Mouse (Mus musculus) intestine, embryonic 16.5 days (tissue): Measurements from ENCODE around the gene Lipi. TPM values are rescaled to one million over a fixed set of nuclear protein-coding genes. Genes with fewer than 3 reads are reported as not detected.

Source experiments
- ATAC-seq: fragments of 200-750 bp; cut with Nextera tagmentation; 2 replicates; pipeline ENCODE4 v1.8.0; 2017; ENCODE audit warnings: moderate TSS enrichment, moderate library complexity
- H3K27ac ChIP-seq: fragments of 300-500 bp; sonication (generic); 2 replicates; pipeline ENCODE4 v1.5.1; 2014; ENCODE audit warnings: mild to moderate bottlenecking, low read length
- H3K27me3 ChIP-seq: fragments of 300-500 bp; sonication (generic); replicated peaks from 2 replicates; pipeline ENCODE4 v1.6.1; 2014; ENCODE audit warnings: low read length, control low read depth, mixed read lengths; ENCODE audit not compliant: control insufficient read depth, insufficient read depth
- H3K36me3 ChIP-seq: fragments of 300-500 bp; sonication (generic); 2 replicates; pipeline ENCODE4 v1.6.1; 2014; ENCODE audit warnings: low read length, control low read depth; ENCODE audit not compliant: control insufficient read depth, insufficient read depth
- H3K4me1 ChIP-seq: fragments of 300-500 bp; sonication (generic); 2 replicates; pipeline ENCODE4 v1.6.1; 2014; ENCODE audit warnings: low read length, control low read depth, mixed read lengths; ENCODE audit not compliant: control insufficient read depth, insufficient read depth
- H3K4me2 ChIP-seq: fragments of 300-500 bp; sonication (generic); 2 replicates; pipeline ENCODE4 v1.6.1; 2014; ENCODE audit warnings: low read depth, low read length, control low read depth
- H3K4me3 ChIP-seq: fragments of 300-500 bp; sonication (generic); 2 replicates; pipeline ENCODE4 v1.5.1; 2014; ENCODE audit warnings: mild to moderate bottlenecking, low read length
- H3K9ac ChIP-seq: fragments of 300-500 bp; sonication (generic); 2 replicates; pipeline ENCODE4 v1.6.1; 2014; ENCODE audit warnings: low read depth, low read length
- H3K9me3 ChIP-seq: fragments of 300-500 bp; sonication (generic); 2 replicates; pipeline ENCODE4 v1.6.1; 2016; ENCODE audit warnings: low read length, control low read depth; ENCODE audit not compliant: control insufficient read depth
- WGBS: fragments of 180-500 bp; shearing (Covaris S2); extraction: QIAGEN DNeasy Blood & Tissue Kit; methylation state at CpG from one replicate; pipeline ENCODE4 v1.1.7; 2014; 5-methylcytosine and 5-hydroxymethylcytosine counted together
- polyA plus RNA-seq: library from polyadenylated mRNA; unstranded; fragments of >200 nt; fragmentation: Nextera tagmentation; extraction: Ambion mirVana; gene quantifications from 2 replicates; pipeline ENCODE4 v1.2.1, GENCODE M21; 2015

Lipi gene
- polyA plus RNA-seq, 1 experiment from 2014 or later: not detected

- Histone ChIP-seq H3K27me3 (no peaks in the 10 kb centered on the region), H3K36me3 (no peaks in the 10 kb centered on the region), H3K27ac (no peak overlapping the region), H3K9me3 (no peaks in the 10 kb centered on the region), H3K4me1 (no peaks in the 10 kb centered on the region), H3K4me2 (no peak overlapping the region), H3K4me3 (no peak overlapping the region), H3K9ac (no peak overlapping the region)
- WGBS: 93% methylated on average over 2 of the region's 2 CpGs
- ATAC-seq: no peak
Measured at GRCm38 (mm10) chr16:75562910-75563309, 23.0 kb downstream of the Lipi start.

DNA sequence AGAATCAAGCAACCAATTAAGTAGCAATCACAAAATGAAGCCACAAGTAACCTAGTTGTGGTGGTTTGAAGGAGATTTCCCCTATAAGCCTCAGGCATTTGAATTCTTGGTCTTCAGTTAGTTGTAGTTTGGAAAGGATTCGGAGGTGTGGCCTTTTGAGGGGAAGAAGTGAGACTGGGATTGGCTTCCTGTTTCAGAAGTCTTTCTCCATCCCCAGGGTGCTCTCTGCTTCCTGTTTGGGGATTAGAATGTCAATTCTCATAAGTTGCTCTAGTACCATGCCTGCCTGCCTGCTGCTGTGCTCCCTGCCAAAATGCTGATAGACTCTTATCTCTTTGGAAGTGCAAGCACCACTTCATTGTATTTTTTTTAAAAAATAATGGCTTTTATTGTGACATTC is 40.6 kb downstream of the Lipi start:
- no peak for ATAC-seq
- H3K9ac ChIP-seq: no peak overlapping the region
- H3K4me3 ChIP-seq: no peak overlapping the region
- H3K27me3 ChIP-seq: no peaks in the 10 kb centered on the region
- H3K9me3 ChIP-seq: no peaks in the 10 kb centered on the region
- H3K4me2 ChIP-seq: no peak overlapping the region
- 87% methylated on average over 1 of the region's 1 CpGs for WGBS
- no peaks in the 10 kb centered on the region for H3K36me3 ChIP-seq
- H3K27ac ChIP-seq: no peak overlapping the region
- no peaks in the 10 kb centered on the region for H3K4me1 ChIP-seq

- Histone ChIP-seq H3K27me3 (no peaks in the 10 kb centered on the region), H3K9ac (no peak overlapping the region), H3K4me3 (no peak overlapping the region), H3K4me2 (no peak overlapping the region), H3K4me1 (no peaks in the 10 kb centered on the region), H3K27ac (no peak overlapping the region), H3K9me3 (no peaks in the 10 kb centered on the region), H3K36me3 (no peaks in the 10 kb centered on the region)
- 76% methylated on average over 7 of the region's 7 CpGs for WGBS
- no peak for ATAC-seq
Measured at GRCm38 (mm10) chr16:75537784-75538565, 47.9 kb downstream of the Lipi start.

GRCm38 (mm10) chr16:75531705-75532104 is 54.2 kb downstream of the Lipi start:
- Histone ChIP-seq H3K4me2 (no peak overlapping the region), H3K27me3 (no peaks in the 10 kb centered on the region), H3K36me3 (no peaks in the 10 kb centered on the region), H3K9ac (no peak overlapping the region), H3K4me3 (no peak overlapping the region), H3K9me3 (no peaks in the 10 kb centered on the region), H3K27ac (no peak overlapping the region), H3K4me1 (no peaks in the 10 kb centered on the region)
- ATAC-seq: no peak
- 8% methylated on average over 1 of the region's 1 CpGs for WGBS

- Histone ChIP-seq H3K9me3 (no peaks in the 10 kb centered on the region), H3K27me3 (no peaks in the 10 kb centered on the region), H3K4me3 (no peak overlapping the region), H3K4me1 (no peaks in the 10 kb centered on the region), H3K9ac (no peak overlapping the region), H3K4me2 (no peak overlapping the region), H3K27ac (no peak overlapping the region), H3K36me3 (no peaks in the 10 kb centered on the region)
- 95% methylated on average over 4 of the region's 4 CpGs for WGBS
- ATAC-seq: no peak
Measured at GRCm38 (mm10) chr16:75496568-75496967, 89.3 kb downstream of the Lipi start.

Other genes with a start within 250 kb of the Lipi start
- 0.20 and 0.31 TPM in 2 replicates for gene Rbm11, start 6.8 kb upstream of the Lipi start, polyA plus RNA-seq
- 20.6 and 21.1 TPM in 2 replicates for gene Hspa13, start 181.0 kb upstream of the Lipi start, polyA plus RNA-seq